In genomic region chr12:108436029-108436923, GRCm38 (mm10) we compare ENCODE assay signal across 9 mouse cellular contexts.
DNase-seq lines count a peak whose midpoint lies in the region; ATAC-seq and TF ChIP-seq lines count a peak whose summit lies in the region.
"Had no signal": no experiment of that assay in that cellular context is flagged by ENCODE, and none has a peak within 500 bp of the region (broad histone marks: within the 10 kb centered on the region; RNA-seq: fewer than 3 reads in every experiment).

No protein-coding gene starts in this region.

- no peak for DNase-seq in frontal cortex, postnatal 10 days (ENCODE audit: low spot score in 2 of 2)
- no peak for DNase-seq in testis, postnatal 10 days (ENCODE audit: low spot score)
- DNase-seq in adrenal gland, postnatal 4 days (ENCODE audit: low spot score in 2 of 2), result no peak
- DNase-seq in thymus, postnatal 0 days (ENCODE audit: low spot score), result no peak

- no peaks in the 10 kb centered on the region for H3K27me3 ChIP-seq in testis, adult 2 months (ENCODE audit: control insufficient read depth, insufficient read depth, low read length)
- H3K27me3 ChIP-seq in intestine, embryonic 15.5 days (replicated peaks), result no peaks in the 10 kb centered on the region
- no peaks in the 10 kb centered on the region for H3K27me3 ChIP-seq in midbrain, embryonic 16.5 days (ENCODE audit: control insufficient read depth, insufficient read depth, low read depth, low read length)

- H3K4me3 ChIP-seq in testis, adult 2 months (ENCODE audit: control insufficient read depth, low read depth, low read length), result no peak overlapping the region
- no peak overlapping the region for H3K4me3 ChIP-seq in intestine, embryonic 15.5 days (replicated peaks)
- no peak overlapping the region for H3K4me3 ChIP-seq in midbrain, embryonic 16.5 days (ENCODE audit: low read depth, low read length)
- H3K4me3 ChIP-seq: megakaryocyte, embryonic 14.5 days had no signal

- H3K27ac ChIP-seq in testis, adult 2 months (ENCODE audit: control insufficient read depth, insufficient read depth, low read depth, low read length), result peak overlapping the region; percentile 50
- peak overlapping the region; percentile 88 for H3K27ac ChIP-seq in intestine, embryonic 15.5 days
- no peak overlapping the region for H3K27ac ChIP-seq in midbrain, embryonic 16.5 days (ENCODE audit: low read length)

- no peaks in the 10 kb centered on the region for H3K36me3 ChIP-seq in testis, adult 2 months (ENCODE audit: control insufficient read depth, insufficient read depth, low read length)
- no peaks in the 10 kb centered on the region for H3K36me3 ChIP-seq in intestine, embryonic 15.5 days
- H3K36me3 ChIP-seq in midbrain, embryonic 16.5 days (ENCODE audit: control insufficient read depth, insufficient read depth, low read length), result no peaks in the 10 kb centered on the region

- H3K4me2 ChIP-seq in intestine, embryonic 15.5 days (replicated peaks), result peak overlapping the region; percentile 15; the same call in 1 of the 2 replicates
- H3K4me2 ChIP-seq in midbrain, embryonic 16.5 days (ENCODE audit: low read length), result no peak overlapping the region

- no peak for TF ChIP-seq CTCF in testis, adult 2 months (IDR thresholded peaks at IDR 0.05; ENCODE audit: control insufficient read depth, insufficient read depth, insufficient replicate concordance, low read depth, low read length)

- H3K4me1 ChIP-seq in testis, adult 2 months (ENCODE audit: control insufficient read depth, insufficient read depth, low read length), result peaks cover 7% of the 10 kb centered on the region
- H3K4me1 ChIP-seq in intestine, embryonic 15.5 days (replicated peaks), result peaks cover 23% of the 10 kb centered on the region
- peaks cover 33% of the 10 kb centered on the region for H3K4me1 ChIP-seq in midbrain, embryonic 16.5 days (ENCODE audit: control insufficient read depth, insufficient read depth, low read length)
- H3K4me1 ChIP-seq: megakaryocyte, embryonic 14.5 days had no signal

- peak; percentile 56 for ATAC-seq in frontal cortex, adult (ENCODE audit: low TSS enrichment)
- peak; percentile 73 for ATAC-seq in intestine, embryonic 15.5 days
- no peak for ATAC-seq in midbrain, embryonic 16.5 days

- H3K9me3 ChIP-seq in intestine, embryonic 15.5 days, result no peaks in the 10 kb centered on the region
- H3K9me3 ChIP-seq in midbrain, embryonic 16.5 days (replicated peaks; ENCODE audit: control insufficient read depth, low read length, poor library complexity, severe bottlenecking), result no peaks in the 10 kb centered on the region
- H3K9me3 ChIP-seq: megakaryocyte, embryonic 14.5 days had no signal

- no peak for TF ChIP-seq POLR2A in testis, adult 2 months (IDR thresholded peaks at IDR 0.05; ENCODE audit: control insufficient read depth, low read depth, low read length)

- WGBS in intestine, embryonic 15.5 days, result 41% methylated on average over 24 of the region's 24 CpGs
- 50% methylated on average over 24 of the region's 24 CpGs for WGBS in midbrain, embryonic 16.5 days

- no peak overlapping the region for H3K9ac ChIP-seq in intestine, embryonic 15.5 days
- 0 out of 2 replicates have a peak overlapping the region, but pooled peaks have one; percentile 25 for H3K9ac ChIP-seq in midbrain, embryonic 16.5 days (ENCODE audit: low read depth, low read length)
